Mouse (Mus musculus): ENCODE data around the gene Gli1.

GRCm38 (mm10) chr10:127321621-127322020 lies 20.2 kb downstream of the Gli1 start, which contains the start of gene Arhgap9:
- no peak for TF ChIP-seq POLR2A (IDR thresholded peaks at IDR 0.05; ENCODE audit: control insufficient read depth, low read depth, low read length)
- TF ChIP-seq CTCF (IDR thresholded peaks at IDR 0.05; ENCODE audit: control insufficient read depth, insufficient read depth, insufficient replicate concordance, low read depth, low read length), result no peak

Measured in testis, adult 2 months (tissue).